21 mouse cellular contexts compared by ENCODE assay signal in genomic region chr3:82759946-82760345, GRCm38 (mm10).
A peak's percentile ranks its signal among the peaks of the same experiment; 100 is the strongest.
DNase-seq lines count a peak whose midpoint lies in the region; ATAC-seq and TF ChIP-seq lines count a peak whose summit lies in the region.
"Had no signal": no experiment of that assay in that cellular context is flagged by ENCODE, and none has a peak within 500 bp of the region (broad histone marks: within the 10 kb centered on the region; RNA-seq: fewer than 3 reads in every experiment).

No protein-coding gene starts in this region.

- H3K4me1 ChIP-seq in forebrain, embryonic 14.5 days (ENCODE audit: control insufficient read depth, insufficient read depth, low read length) = no peaks in the 10 kb centered on the region
- H3K4me1 ChIP-seq in forebrain, embryonic 16.5 days (replicated peaks; ENCODE audit: control insufficient read depth, insufficient read depth, low read length) = no peaks in the 10 kb centered on the region
- H3K4me1 ChIP-seq in heart, embryonic 10.5 days = no peaks in the 10 kb centered on the region
- H3K4me1 ChIP-seq: embryonic facial prominence, embryonic 12.5 days; forebrain, embryonic 15.5 days had no signal

- 54% methylated on average over 2 of the region's 2 CpGs for WGBS in forebrain, embryonic 14.5 days
- WGBS in forebrain, embryonic 16.5 days = 36% methylated on average over 2 of the region's 2 CpGs
- 80% methylated on average over 2 of the region's 2 CpGs for WGBS in heart, embryonic 10.5 days

- no peak for DNase-seq in forebrain, embryonic 14.5 days (ENCODE audit: low spot score)
- DNase-seq in heart, adult 11 months = peak; percentile 29
- DNase-seq in heart, embryonic 10.5 days (ENCODE audit: low spot score) = no peak
- DNase-seq in Muller cell, postnatal 12 days (ENCODE audit: inconsistent ontology term) = peak; percentile 59
- peak; percentile 18 for DNase-seq in brain, embryonic 14.5 days (ENCODE audit: low read depth)
- DNase-seq in kidney, postnatal 10 days = no peak
- DNase-seq: adrenal gland, adult 8-10 months; adrenal gland, postnatal 14 days; adrenal gland, postnatal 36 days; cerebellum, adult 11 months; cerebellum, adult 18-20 months; cerebellum, adult 8-10 months; cerebellum, adult 9-11 months; cerebellum, postnatal 14 days; cerebellum, postnatal 36 days; embryo, embryonic 11 days had no signal

- H3K9me3 ChIP-seq in forebrain, embryonic 14.5 days (replicated peaks; ENCODE audit: control insufficient read depth, low read length) = no peaks in the 10 kb centered on the region
- no peaks in the 10 kb centered on the region for H3K9me3 ChIP-seq in forebrain, embryonic 16.5 days (ENCODE audit: control insufficient read depth, low read length)
- H3K9me3 ChIP-seq in heart, embryonic 10.5 days = no peaks in the 10 kb centered on the region
- H3K9me3 ChIP-seq: embryonic facial prominence, embryonic 12.5 days; forebrain, embryonic 15.5 days had no signal

- no peak overlapping the region for H3K4me2 ChIP-seq in forebrain, embryonic 14.5 days (ENCODE audit: low read length)
- no peak overlapping the region for H3K4me2 ChIP-seq in forebrain, embryonic 16.5 days (ENCODE audit: low read length)
- H3K4me2 ChIP-seq: embryonic facial prominence, embryonic 12.5 days; forebrain, embryonic 15.5 days had no signal

- no peak overlapping the region for H3K9ac ChIP-seq in forebrain, embryonic 14.5 days (ENCODE audit: low read length)
- H3K9ac ChIP-seq in forebrain, embryonic 16.5 days (replicated peaks; ENCODE audit: low read depth, low read length) = no peak overlapping the region
- H3K9ac ChIP-seq: embryonic facial prominence, embryonic 12.5 days; forebrain, embryonic 15.5 days had no signal

- ATAC-seq in forebrain, embryonic 14.5 days = peak; percentile 18; the same call in 1 of the 2 replicates
- no peak for ATAC-seq in forebrain, embryonic 16.5 days
- ATAC-seq: activated CD4-positive, CD25-positive, alpha-beta regulatory T cell, adult 4 months; forebrain, embryonic 15.5 days; Patski had no signal

- H3K27me3 ChIP-seq in forebrain, embryonic 14.5 days (replicated peaks; ENCODE audit: control insufficient read depth, insufficient read depth, low read length) = no peaks in the 10 kb centered on the region
- no peaks in the 10 kb centered on the region for H3K27me3 ChIP-seq in forebrain, embryonic 16.5 days (replicated peaks; ENCODE audit: control insufficient read depth, insufficient read depth, low read length)
- H3K27me3 ChIP-seq in heart, embryonic 10.5 days (ENCODE audit: insufficient read depth, poor library complexity, severe bottlenecking) = no peaks in the 10 kb centered on the region
- H3K27me3 ChIP-seq: embryonic facial prominence, embryonic 12.5 days; forebrain, embryonic 15.5 days; Patski had no signal

- no peak for TF ChIP-seq POLR2A in brain, embryonic 14.5 days (IDR thresholded peaks at IDR 0.05; ENCODE audit: borderline replicate concordance, extremely low read depth, insufficient read depth, insufficient read length, poor library complexity, severe bottlenecking)

- TF ChIP-seq CTCF in brain, embryonic 14.5 days (IDR thresholded peaks at IDR 0.05; ENCODE audit: borderline replicate concordance, extremely low read depth, insufficient read depth, insufficient read length) = no peak

- H3K36me3 ChIP-seq in forebrain, embryonic 14.5 days (ENCODE audit: control insufficient read depth, insufficient read depth, low read length) = no peaks in the 10 kb centered on the region
- no peaks in the 10 kb centered on the region for H3K36me3 ChIP-seq in forebrain, embryonic 16.5 days (ENCODE audit: control insufficient read depth, insufficient read depth)
- H3K36me3 ChIP-seq in heart, embryonic 10.5 days = no peaks in the 10 kb centered on the region
- H3K36me3 ChIP-seq: embryonic facial prominence, embryonic 12.5 days; forebrain, embryonic 15.5 days had no signal

- no peak overlapping the region for H3K4me3 ChIP-seq in forebrain, embryonic 14.5 days (ENCODE audit: low read depth, low read length)
- H3K4me3 ChIP-seq in forebrain, embryonic 16.5 days (replicated peaks; ENCODE audit: low read length) = no peak overlapping the region
- no peak overlapping the region for H3K4me3 ChIP-seq in heart, embryonic 10.5 days
- H3K4me3 ChIP-seq: embryonic facial prominence, embryonic 12.5 days; forebrain, embryonic 15.5 days had no signal

- H3K27ac ChIP-seq in forebrain, embryonic 14.5 days (ENCODE audit: low read depth, low read length) = no peak overlapping the region
- H3K27ac ChIP-seq in forebrain, embryonic 16.5 days (ENCODE audit: low read length) = no peak overlapping the region
- H3K27ac ChIP-seq in heart, embryonic 10.5 days = no peak overlapping the region
- H3K27ac ChIP-seq: embryonic facial prominence, embryonic 12.5 days; forebrain, embryonic 15.5 days had no signal

Comparison
In these comparisons a context has a peak if more than half of its experiments do, and no peak if none do; other contexts are left out.
1. DNase-seq: peak in heart, adult 11 months (single experiment), Muller cell, postnatal 12 days (single experiment) and brain, embryonic 14.5 days (single experiment); none in forebrain, embryonic 14.5 days (single experiment), heart, embryonic 10.5 days (single experiment) and kidney, postnatal 10 days (single experiment).